Mouse (Mus musculus): Measurements from ENCODE around the gene Cnga4.
"Not testable (repeated sequence)": the region's sequence is repeated elsewhere in the genome, so short reads cannot be mapped to it uniquely, and the experiment has no call there.

Cnga4 gene

GRCm38 (mm10) chr7:105416529-105416928 is 12.2 kb downstream of the Cnga4 start:
- no peak for DNase-seq

GRCm38 (mm10) chr7:105418106-105418505 is 13.7 kb downstream of the Cnga4 start:
- no peak for DNase-seq

GRCm38 (mm10) chr7:105420903-105421302 is 16.5 kb downstream of the Cnga4 start:
- no peak for DNase-seq

- DNase-seq = no peak
These were observed 20.0 kb downstream of the Cnga4 start for GRCm38 (mm10) chr7:105424368-105424767.

- DNase-seq = no peak
These were observed 21.2 kb downstream of the Cnga4 start, which contains the start of gene Cckbr for GRCm38 (mm10) chr7:105425424-105426043. TSS of gene Cckbr (plus strand) at chr7:105425731.

GRCm38 (mm10) chr7:105426051-105426450 is 21.7 kb downstream of the Cnga4 start:
- no peak for DNase-seq

- DNase-seq = no peak
These were observed 27.7 kb downstream of the Cnga4 start for GRCm38 (mm10) chr7:105432058-105432457.

GRCm38 (mm10) chr7:105433859-105434258 is 29.5 kb downstream of the Cnga4 start:
- no peak for DNase-seq

GRCm38 (mm10) chr7:105434798-105435197 is 30.4 kb downstream of the Cnga4 start:
- no peak for DNase-seq

- no peak for DNase-seq
These were observed 33.8 kb downstream of the Cnga4 start for GRCm38 (mm10) chr7:105437979-105438772.

- DNase-seq = no peak
These were observed 37.1 kb downstream of the Cnga4 start for GRCm38 (mm10) chr7:105441426-105441825.

- DNase-seq = no peak
These were observed 40.7 kb downstream of the Cnga4 start for GRCm38 (mm10) chr7:105445076-105445475.

- not testable (repeated sequence) for DNase-seq
These were observed 49.0 kb downstream of the Cnga4 start for GRCm38 (mm10) chr7:105453345-105453744.
